Mouse (Mus musculus) limb, embryonic 14.5 days (tissue): Measurements from ENCODE around the gene Akap12. TPM values are rescaled to one million over a fixed set of nuclear protein-coding genes. Genes with fewer than 3 reads are reported as not detected.

Experiments
- ATAC-seq: fragments of 200-750 bp; cut with Nextera tagmentation; 2 replicates; pipeline ENCODE4 v1.8.0; 2017; ENCODE audit warnings: low read depth, moderate number of reproducible peaks, moderate TSS enrichment; ENCODE audit not compliant: low FRiP score
- DNase-seq: peaks from one replicate; pipeline ENCODE4 v3.0.0-alpha.2; 2015; ENCODE audit warnings: low spot score
- H3K27ac ChIP-seq: fragments of 300-500 bp; sonication (generic); replicated peaks from 2 replicates; pipeline ENCODE4 v1.5.1; 2014; ENCODE audit warnings: low read depth, mild to moderate bottlenecking, low read length, moderate library complexity, mixed read lengths
- H3K27me3 ChIP-seq: fragments of 300-500 bp; sonication (generic); 2 replicates; pipeline ENCODE4 v1.6.1; 2014; ENCODE audit warnings: low read length, mixed read lengths; ENCODE audit not compliant: control insufficient read depth, insufficient read depth
- H3K36me3 ChIP-seq: fragments of 300-500 bp; sonication (generic); 2 replicates; pipeline ENCODE4 v1.6.1; 2014; ENCODE audit warnings: mild to moderate bottlenecking, low read length, moderate library complexity, mixed read lengths; ENCODE audit not compliant: control insufficient read depth, insufficient read depth
- H3K4me1 ChIP-seq: fragments of 300-500 bp; sonication (generic); 2 replicates; pipeline ENCODE4 v1.6.1; 2014; ENCODE audit warnings: antibody characterized with exemption, low read length, mixed read lengths; ENCODE audit not compliant: control insufficient read depth, insufficient read depth
- H3K4me2 ChIP-seq: fragments of 300-500 bp; sonication (generic); replicated peaks from 2 replicates; pipeline ENCODE4 v1.6.1; 2014; ENCODE audit warnings: low read depth, mild to moderate bottlenecking, low read length, moderate library complexity; ENCODE audit not compliant: severe bottlenecking
- H3K4me3 ChIP-seq: fragments of 300-500 bp; sonication (generic); replicated peaks from 2 replicates; pipeline ENCODE4 v1.5.1; 2014; ENCODE audit warnings: low read length
- H3K9ac ChIP-seq: fragments of 300-500 bp; sonication (generic); 2 replicates; pipeline ENCODE4 v1.6.1; 2014; ENCODE audit warnings: mild to moderate bottlenecking, low read depth, low read length, moderate library complexity; ENCODE audit not compliant: severe bottlenecking
- H3K9me3 ChIP-seq: fragments of 300-500 bp; sonication (generic); 2 replicates; pipeline ENCODE4 v1.6.1; 2016; ENCODE audit warnings: low read length; ENCODE audit not compliant: control insufficient read depth
- POLR2A ChIP-seq: fragments of 200-500 bp; IDR thresholded peaks from 2 replicates; pipeline ENCODE4 v1.8.0; 2012; ENCODE audit warnings: inconsistent platforms, mild to moderate bottlenecking, moderate library complexity, borderline replicate concordance; ENCODE audit not compliant: insufficient read depth, insufficient read length; ENCODE audit errors: extremely low read depth
- WGBS: fragments of 180-500 bp; shearing (Covaris S2); extraction: QIAGEN DNeasy Blood & Tissue Kit; methylation state at CpG from one replicate; pipeline ENCODE4 v1.1.7; 2014; 5-methylcytosine and 5-hydroxymethylcytosine counted together
- polyA plus RNA-seq, 2 experiments: library from polyadenylated mRNA; depleted of rRNA in 1 of 2; stranded (reverse) in 1 of 2; unstranded in 1 of 2; fragments of >200 nt; fragmentation: Nextera tagmentation in 1 of 2; extraction: Ambion mirVana in 1 of 2; gene quantifications; 2 replicates each; pipeline versions ENCODE4 v1.2.1 to v1.2.3; 2012 to 2014

The Akap12 gene
- polyA plus RNA-seq, 2 experiments = 41.0 to 42.2 TPM

- DNase-seq = no peak
- no peak overlapping the region for H3K4me3 ChIP-seq
- H3K4me1 ChIP-seq = no peaks in the 10 kb centered on the region; the same call in 1 of the 2 replicates
- no peaks in the 10 kb centered on the region for H3K27me3 ChIP-seq
- TF ChIP-seq POLR2A = no peak
- no peak overlapping the region for H3K27ac ChIP-seq
- ATAC-seq = no peak
- no peaks in the 10 kb centered on the region for H3K9me3 ChIP-seq
- H3K4me2 ChIP-seq = no peak overlapping the region
- WGBS = 59% methylated on average over 7 of the region's 7 CpGs
- no peaks in the 10 kb centered on the region for H3K36me3 ChIP-seq
- H3K9ac ChIP-seq = no peak overlapping the region
Observed at GRCm38 (mm10) chr10:4332228-4332979, 66.2 kb downstream of the Akap12 start.

DNA sequence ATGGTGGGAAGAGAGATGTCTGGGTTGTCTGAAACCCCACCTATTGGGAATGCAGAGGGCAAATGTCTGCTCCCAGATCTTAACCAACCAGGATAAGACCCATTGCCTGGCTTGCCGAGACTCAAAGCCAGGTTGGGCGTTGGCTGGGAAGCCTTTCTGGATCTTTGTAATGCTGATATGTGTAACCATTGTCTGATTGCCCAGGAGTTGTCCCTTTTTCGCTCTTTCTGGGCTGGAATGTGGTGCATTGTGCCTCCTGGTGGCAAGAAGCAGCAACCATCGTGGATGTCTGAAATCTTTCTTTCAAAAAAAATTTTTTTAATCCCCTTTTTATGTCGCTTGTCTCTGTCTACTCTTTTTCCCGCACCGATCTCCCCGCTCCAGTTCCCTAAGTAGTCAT lies 67.1 kb downstream of the Akap12 start:
- 11% methylated on average over 8 of the region's 8 CpGs for WGBS
- Histone ChIP-seq H3K4me1 (no peaks in the 10 kb centered on the region; the same call in 1 of the 2 replicates), H3K36me3 (no peaks in the 10 kb centered on the region), H3K4me2 (peak overlapping the region; percentile 59), H3K4me3 (peak overlapping the region; percentile 32; the same call in 1 of the 2 replicates), H3K27me3 (no peaks in the 10 kb centered on the region), H3K9ac (no peak overlapping the region), H3K27ac (no peak overlapping the region), H3K9me3 (no peaks in the 10 kb centered on the region)
- no peak for TF ChIP-seq POLR2A
- DNase-seq (peak; percentile 47), ATAC-seq (no peak)

DNA sequence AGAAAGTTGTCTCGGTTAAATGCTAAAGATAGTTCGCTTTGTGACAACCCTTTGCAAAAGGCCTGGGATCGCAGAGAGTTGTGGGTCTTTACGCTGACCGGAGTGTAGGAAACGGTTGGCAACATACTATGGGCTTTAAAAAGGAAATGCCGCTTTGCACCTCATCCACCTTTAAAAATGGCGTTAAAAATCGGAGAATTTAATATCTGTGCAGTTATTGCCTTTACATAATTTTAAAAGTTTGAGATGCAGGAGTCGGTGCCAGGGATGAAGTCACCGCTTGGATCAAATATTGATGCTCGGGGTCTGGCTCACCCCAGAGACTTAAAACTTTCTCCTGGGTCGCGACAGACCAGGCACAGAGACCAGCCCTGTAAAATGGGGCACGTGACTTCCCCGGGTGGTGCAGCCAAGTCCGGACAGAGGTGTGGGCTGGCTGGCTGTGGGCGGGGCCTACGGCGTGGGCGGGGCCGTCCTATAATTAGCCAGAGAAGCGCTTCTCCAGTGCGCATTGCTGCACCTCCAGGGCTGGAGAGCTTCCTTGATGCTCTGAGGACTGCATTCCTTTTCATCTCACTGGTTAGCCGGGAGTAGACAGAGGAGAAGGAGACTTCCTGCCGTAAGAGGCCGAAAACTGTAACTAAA lies 68.0 kb downstream of the Akap12 start:
- DNase-seq = peak; percentile 82
- WGBS = 4% methylated on average over 27 of the region's 27 CpGs
- no peak for TF ChIP-seq POLR2A
- 0 out of 2 replicates have a peak overlapping the region, but pooled peaks have one; percentile 2 for H3K27ac ChIP-seq
- H3K4me1 ChIP-seq = peaks cover 5% of the 10 kb centered on the region
- H3K27me3 ChIP-seq = no peaks in the 10 kb centered on the region
- peak overlapping the region; percentile 59 for H3K4me2 ChIP-seq
- peak overlapping the region; percentile 28; the same call in 1 of the 2 replicates for H3K9ac ChIP-seq
- H3K36me3 ChIP-seq = no peaks in the 10 kb centered on the region
- H3K9me3 ChIP-seq = no peaks in the 10 kb centered on the region
- peak; percentile 86 for ATAC-seq
- peak overlapping the region; percentile 32 for H3K4me3 ChIP-seq

GRCm38 (mm10) chr10:4338863-4339461 lies 72.8 kb downstream of the Akap12 start:
- 36% methylated on average over 15 of the region's 15 CpGs for WGBS
- Histone ChIP-seq H3K27me3 (no peaks in the 10 kb centered on the region), H3K4me1 (peaks cover 13% of the 10 kb centered on the region), H3K4me3 (peak overlapping the region; percentile 14; the same call in 1 of the 2 replicates), H3K4me2 (peak overlapping the region; percentile 35; the same call in 1 of the 2 replicates), H3K27ac (peak overlapping the region; percentile 61; the same call in 1 of the 2 replicates), H3K36me3 (no peaks in the 10 kb centered on the region), H3K9ac (no peak overlapping the region), H3K9me3 (no peaks in the 10 kb centered on the region)
- no peak for TF ChIP-seq POLR2A
- ATAC-seq (peak; percentile 86), DNase-seq (peak; percentile 93)

DNA sequence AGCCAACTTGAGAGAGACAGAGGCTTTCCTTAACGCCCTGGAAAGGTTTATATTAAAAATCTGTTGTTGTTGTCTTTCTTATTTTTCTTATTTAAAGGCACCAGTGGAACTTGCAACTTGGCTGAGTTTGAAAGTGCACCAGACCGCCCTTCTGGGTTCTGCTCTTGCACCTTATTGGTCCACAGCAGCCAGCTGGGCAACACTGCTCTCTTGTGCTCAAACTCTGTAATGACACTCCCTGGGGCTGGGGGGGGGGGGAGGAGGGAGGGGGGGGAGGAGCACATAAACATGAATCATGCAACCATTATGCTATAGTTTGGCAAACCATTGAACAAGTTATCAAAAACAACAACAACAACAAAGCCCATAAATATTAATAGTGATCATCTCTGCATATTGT lies 75.2 kb downstream of the Akap12 start:
- H3K27ac ChIP-seq = no peak overlapping the region
- WGBS = 20% methylated on average over 2 of the region's 2 CpGs
- TF ChIP-seq POLR2A = no peak

More for the DNA sequence above, 75.2 kb downstream of the Akap12 start:
- Histone ChIP-seq H3K9me3 (no peaks in the 10 kb centered on the region), H3K36me3 (no peaks in the 10 kb centered on the region), H3K27me3 (no peaks in the 10 kb centered on the region), H3K4me1 (peaks cover 16% of the 10 kb centered on the region), H3K9ac (no peak overlapping the region), H3K4me2 (no peak overlapping the region), H3K4me3 (no peak overlapping the region)
- ATAC-seq = peak; percentile 53
- DNase-seq = peak; percentile 72
